18 mouse cellular contexts compared by ENCODE assay signal in the genomic region with DNA sequence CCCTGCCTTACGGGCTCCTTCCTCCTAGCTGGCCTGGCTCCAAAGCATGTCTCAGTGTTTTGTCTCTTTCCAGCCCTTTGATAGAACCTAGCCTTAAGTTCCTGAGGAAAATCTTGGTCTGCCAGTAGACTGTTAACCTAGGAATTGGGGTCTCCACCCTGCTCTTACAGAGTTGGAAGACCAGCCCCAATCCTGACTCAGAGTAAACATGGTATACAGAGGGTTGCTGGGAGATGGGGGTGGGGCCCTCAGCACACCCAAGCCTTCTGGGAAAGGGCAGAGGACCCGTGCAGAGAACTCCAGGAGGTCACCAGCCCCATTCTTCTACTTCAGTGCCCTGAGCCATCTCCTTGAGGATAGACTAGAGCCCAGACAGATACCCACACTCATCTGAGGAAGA. TPM values are rescaled to one million over a fixed set of nuclear protein-coding genes. Genes with fewer than 3 reads are reported as not detected.
DNase-seq lines count a peak whose midpoint lies in the region; ATAC-seq lines count a peak whose summit lies in the region.
"Had no signal": no experiment of that assay in that cellular context is flagged by ENCODE, and none has a peak within 500 bp of the region (broad histone marks: within the 10 kb centered on the region; RNA-seq: fewer than 3 reads in every experiment).

No protein-coding gene starts in this region.

- H3K27ac ChIP-seq in heart, embryonic 14.5 days (replicated peaks in 1 of 2; ENCODE audit: control insufficient read depth in 1 of 2, insufficient read depth in 1 of 2, low read depth in 2 of 2, low read length in 2 of 2) = peak overlapping the region; percentile 74 to 85
- H3K27ac ChIP-seq in intestine, embryonic 15.5 days = peak overlapping the region; percentile 85
- peak overlapping the region; percentile 86 for H3K27ac ChIP-seq in stomach, embryonic 15.5 days
- H3K27ac ChIP-seq in forebrain, embryonic 12.5 days = no peak overlapping the region
- H3K27ac ChIP-seq: embryonic facial prominence, embryonic 13.5 days; midbrain, embryonic 15.5 days had no signal

- no peaks in the 10 kb centered on the region for H3K9me3 ChIP-seq in heart, embryonic 14.5 days (ENCODE audit: control insufficient read depth, low read length)
- H3K9me3 ChIP-seq in intestine, embryonic 15.5 days = no peaks in the 10 kb centered on the region
- H3K9me3 ChIP-seq in stomach, embryonic 15.5 days = no peaks in the 10 kb centered on the region
- no peaks in the 10 kb centered on the region for H3K9me3 ChIP-seq in forebrain, embryonic 12.5 days
- H3K9me3 ChIP-seq: embryonic facial prominence, embryonic 13.5 days; G1E; midbrain, embryonic 15.5 days had no signal

- peak overlapping the region; percentile 44; the same call in 1 of the 2 replicates for H3K9ac ChIP-seq in heart, embryonic 14.5 days (ENCODE audit: low read length)
- peak overlapping the region; percentile 11; the same call in 1 of the 2 replicates for H3K9ac ChIP-seq in intestine, embryonic 15.5 days
- no peak overlapping the region for H3K9ac ChIP-seq in stomach, embryonic 15.5 days
- H3K9ac ChIP-seq in forebrain, embryonic 12.5 days = no peak overlapping the region
- H3K9ac ChIP-seq: embryonic facial prominence, embryonic 13.5 days; midbrain, embryonic 15.5 days had no signal

- peak; percentile 28; the same call in 1 of the 2 replicates for ATAC-seq in heart, embryonic 14.5 days (ENCODE audit: insufficient number of reproducible peaks, insufficient read depth, low FRiP score, low read depth)
- ATAC-seq in intestine, embryonic 15.5 days = peak; percentile 68
- peak; percentile 77 for ATAC-seq in stomach, embryonic 15.5 days (ENCODE audit: insufficient read depth, low FRiP score, low read depth)
- no peak for ATAC-seq in forebrain, embryonic 12.5 days (ENCODE audit: low FRiP score)
- ATAC-seq: midbrain, embryonic 15.5 days had no signal

- DNase-seq in heart, postnatal 25 days (ENCODE audit: low spot score) = no peak
- peak; percentile 48 for DNase-seq in kidney, adult 9 months
- no peak for DNase-seq in kidney, postnatal 10 days
- DNase-seq: adrenal gland, adult 2 months; cerebellum, adult 11-12 months; liver; lung, adult 18-20 months; thymus, adult 18-20 months had no signal

- intact Hi-C loops in heart, postnatal 25 days (cut with DNase I) = loop anchor here (2.0 kb wide), 1 partner anchor 16 kb away; no protein-coding TSS in a partner anchor

- peaks cover under 1% of the 10 kb centered on the region for H3K27me3 ChIP-seq in heart, embryonic 14.5 days (ENCODE audit: control insufficient read depth, insufficient read depth, low read length)
- H3K27me3 ChIP-seq in intestine, embryonic 15.5 days (replicated peaks) = peaks cover 5% of the 10 kb centered on the region; the same call in 1 of the 2 replicates
- 0 out of 2 replicates have a peak, but pooled peaks cover 9% of the 10 kb centered on the region for H3K27me3 ChIP-seq in stomach, embryonic 15.5 days (replicated peaks)
- peaks cover 41% of the 10 kb centered on the region for H3K27me3 ChIP-seq in forebrain, embryonic 12.5 days

- 14% methylated on average over 2 of the region's 2 CpGs for WGBS in heart, embryonic 14.5 days
- WGBS in intestine, embryonic 15.5 days = 18% methylated on average over 2 of the region's 2 CpGs
- WGBS in stomach, embryonic 15.5 days = 25% methylated on average over 2 of the region's 2 CpGs
- 53% methylated on average over 2 of the region's 2 CpGs for WGBS in forebrain, embryonic 12.5 days

- H3K36me3 ChIP-seq in heart, embryonic 14.5 days (ENCODE audit: control insufficient read depth, insufficient read depth, low read length) = peaks cover 40% of the 10 kb centered on the region
- H3K36me3 ChIP-seq in intestine, embryonic 15.5 days = no peaks in the 10 kb centered on the region
- H3K36me3 ChIP-seq in stomach, embryonic 15.5 days = no peaks in the 10 kb centered on the region
- H3K36me3 ChIP-seq in forebrain, embryonic 12.5 days (replicated peaks) = no peaks in the 10 kb centered on the region
- H3K36me3 ChIP-seq: embryonic facial prominence, embryonic 13.5 days; G1E; midbrain, embryonic 15.5 days had no signal

- H3K4me1 ChIP-seq in heart, embryonic 14.5 days (ENCODE audit: control insufficient read depth in 2 of 2, insufficient read depth in 2 of 2, low read length in 2 of 2) = peaks cover 22 to 36% of the 10 kb centered on the region in 2 experiments
- H3K4me1 ChIP-seq in intestine, embryonic 15.5 days (replicated peaks) = peaks cover 25% of the 10 kb centered on the region
- H3K4me1 ChIP-seq in stomach, embryonic 15.5 days = peaks cover 16% of the 10 kb centered on the region; the same call in 1 of the 2 replicates
- peaks cover 4% of the 10 kb centered on the region; the same call in 1 of the 2 replicates for H3K4me1 ChIP-seq in forebrain, embryonic 12.5 days
- H3K4me1 ChIP-seq: midbrain, embryonic 15.5 days had no signal

- H3K4me2 ChIP-seq in heart, embryonic 14.5 days (ENCODE audit: low read length) = no peak overlapping the region
- H3K4me2 ChIP-seq in intestine, embryonic 15.5 days (replicated peaks) = peak overlapping the region; percentile 30
- 0 out of 2 replicates have a peak overlapping the region, but pooled peaks have one; percentile 3 for H3K4me2 ChIP-seq in stomach, embryonic 15.5 days
- no peak overlapping the region for H3K4me2 ChIP-seq in forebrain, embryonic 12.5 days
- H3K4me2 ChIP-seq: embryonic facial prominence, embryonic 13.5 days; midbrain, embryonic 15.5 days had no signal

- H3K4me3 ChIP-seq in heart, embryonic 14.5 days (ENCODE audit: control insufficient read depth in 1 of 2, insufficient read depth in 1 of 2, low read depth in 1 of 2, low read length in 2 of 2) = no peak overlapping the region
- H3K4me3 ChIP-seq in intestine, embryonic 15.5 days (replicated peaks) = no peak overlapping the region
- no peak overlapping the region for H3K4me3 ChIP-seq in stomach, embryonic 15.5 days (replicated peaks)
- no peak overlapping the region for H3K4me3 ChIP-seq in forebrain, embryonic 12.5 days (replicated peaks)
- H3K4me3 ChIP-seq: embryonic facial prominence, embryonic 13.5 days; midbrain, embryonic 15.5 days had no signal

RNA-seq across cellular contexts. Expression of a gene that starts 5.8 kb away (rescaled TPM):
- polyA plus RNA-seq in heart, embryonic 14.5 days (2014; fragmentation: Nextera tagmentation; extraction: Ambion mirVana) = 3.1 and 4.8 TPM in 2 replicates
- total RNA-seq in heart, postnatal 25 days (2021) = 1 to 10 TPM; 5.6 to 6.0 TPM
- polyA plus RNA-seq in intestine, embryonic 15.5 days (2015; fragmentation: Nextera tagmentation; extraction: Ambion mirVana) = 179 and 196 TPM in 2 replicates
- polyA plus RNA-seq in stomach, embryonic 15.5 days (2015; fragmentation: Nextera tagmentation; extraction: Ambion mirVana) = 95.0 and 97.1 TPM in 2 replicates
- 0.84 and 0.87 TPM in 2 replicates for polyA plus RNA-seq in forebrain, embryonic 12.5 days (2016; fragmentation: Nextera tagmentation; extraction: Ambion mirVana)
- total RNA-seq: common myeloid progenitor, adult 5-6 weeks; megakaryocyte progenitor cell, adult 5-6 weeks had no signal
- polyA plus RNA-seq: G1E had no signal

RNA-seq across cellular contexts. Expression of a gene that starts 23.5 kb away (rescaled TPM):
- polyA plus RNA-seq in heart, embryonic 14.5 days (2014; fragmentation: Nextera tagmentation; extraction: Ambion mirVana) = 7,347 and 7,875 TPM in 2 replicates
- 1,000 to 10,000 TPM; 8,717 to 8,772 TPM for total RNA-seq in heart, postnatal 25 days (2021)
- 16.4 and 17.4 TPM in 2 replicates for polyA plus RNA-seq in intestine, embryonic 15.5 days (2015; fragmentation: Nextera tagmentation; extraction: Ambion mirVana)
- polyA plus RNA-seq in stomach, embryonic 15.5 days (2015; fragmentation: Nextera tagmentation; extraction: Ambion mirVana) = 18.7 and 25.8 TPM in 2 replicates
- polyA plus RNA-seq in forebrain, embryonic 12.5 days (2016; fragmentation: Nextera tagmentation; extraction: Ambion mirVana) = 1.5 TPM in 2 replicates
- total RNA-seq: common myeloid progenitor, adult 5-6 weeks; megakaryocyte progenitor cell, adult 5-6 weeks had no signal
- polyA plus RNA-seq: forebrain, embryonic 11.5 days; G1E had no signal

RNA-seq across cellular contexts. Expression of a gene that starts 33.4 kb away (rescaled TPM):
- polyA plus RNA-seq in heart, embryonic 14.5 days (2014; fragmentation: Nextera tagmentation; extraction: Ambion mirVana) = 5,020 and 5,035 TPM in 2 replicates
- 1 to 10 TPM; 2.0 to 2.3 TPM for total RNA-seq in heart, postnatal 25 days (2021)
- polyA plus RNA-seq in intestine, embryonic 15.5 days (2015; fragmentation: Nextera tagmentation; extraction: Ambion mirVana) = 5.4 and 8.3 TPM in 2 replicates
- polyA plus RNA-seq in stomach, embryonic 15.5 days (2015; fragmentation: Nextera tagmentation; extraction: Ambion mirVana) = 8.8 and 15.3 TPM in 2 replicates
- 0.85 and 1.4 TPM in 2 replicates for polyA plus RNA-seq in forebrain, embryonic 12.5 days (2016; fragmentation: Nextera tagmentation; extraction: Ambion mirVana)
- total RNA-seq: adrenal gland, adult 2 months; common myeloid progenitor, adult 5-6 weeks; megakaryocyte progenitor cell, adult 5-6 weeks had no signal

RNA-seq across cellular contexts. Expression of a gene that starts 46.7 kb away (rescaled TPM):
- polyA plus RNA-seq in heart, embryonic 14.5 days (2014; fragmentation: Nextera tagmentation; extraction: Ambion mirVana) = 72.4 and 77.2 TPM in 2 replicates
- 10 to 100 TPM; 12.9 to 14.6 TPM for total RNA-seq in heart, postnatal 25 days (2021)
- polyA plus RNA-seq in intestine, embryonic 15.5 days (2015; fragmentation: Nextera tagmentation; extraction: Ambion mirVana) = 44.5 and 44.6 TPM in 2 replicates
- polyA plus RNA-seq in stomach, embryonic 15.5 days (2015; fragmentation: Nextera tagmentation; extraction: Ambion mirVana) = 79.8 and 95.3 TPM in 2 replicates
- polyA plus RNA-seq in forebrain, embryonic 12.5 days (2016; fragmentation: Nextera tagmentation; extraction: Ambion mirVana) = 14.8 and 16.9 TPM in 2 replicates

Comparison
In these comparisons a context has a peak if more than half of its experiments do, and no peak if none do; other contexts are left out.
1. H3K4me2 ChIP-seq: peak in intestine, embryonic 15.5 days (single experiment) and stomach, embryonic 15.5 days (single experiment); none in heart, embryonic 14.5 days (single experiment) and forebrain, embryonic 12.5 days (single experiment).
2. H3K9ac ChIP-seq: peak in heart, embryonic 14.5 days (single experiment) and intestine, embryonic 15.5 days (single experiment); none in stomach, embryonic 15.5 days (single experiment) and forebrain, embryonic 12.5 days (single experiment).
3. RNA of a gene that starts 5.8 kb away (polyA plus RNA-seq): 179 to 196 TPM in intestine, embryonic 15.5 days and 95.0 to 97.1 TPM in stomach, embryonic 15.5 days; 3.1 to 4.8 TPM in heart, embryonic 14.5 days and 0.84 to 0.87 TPM in forebrain, embryonic 12.5 days; every median in the first group is over 10 times any median in the second.
4. RNA of a gene that starts 23.5 kb away (polyA plus RNA-seq): 7,347 to 7,875 TPM in heart, embryonic 14.5 days; 18.7 to 25.8 TPM in stomach, embryonic 15.5 days, 16.4 to 17.4 TPM in intestine, embryonic 15.5 days and 1.5 TPM in forebrain, embryonic 12.5 days; every median in the first group is over 100 times any median in the second.
5. RNA of a gene that starts 33.4 kb away (polyA plus RNA-seq): 5,020 to 5,035 TPM in heart, embryonic 14.5 days; 8.8 to 15.3 TPM in stomach, embryonic 15.5 days, 5.4 to 8.3 TPM in intestine, embryonic 15.5 days and 0.85 to 1.4 TPM in forebrain, embryonic 12.5 days; every median in the first group is over 100 times any median in the second.